Mouse (Mus musculus): ENCODE measurements around the gene Gm11569.
"Not testable (repeated sequence)": the region's sequence is repeated elsewhere in the genome, so short reads cannot be mapped to it uniquely, and the experiment has no call there.

Gene Gm11569

GRCm38 (mm10) chr11:99798832-99799231, at the start of gene Gm11569:
TSS of gene Gm11569 (minus strand) at chr11:99798932.
- DNase-seq (ENCODE audit: low spot score in 2 of 2) = not testable (repeated sequence)

GRCm38 (mm10) chr11:99846746-99847145, 48.0 kb upstream of the Gm11569 start:
- no peak for DNase-seq (ENCODE audit: low spot score in 2 of 2)

- no peak for DNase-seq (ENCODE audit: low spot score in 2 of 2)
Observed at GRCm38 (mm10) chr11:99842185-99842584, 43.5 kb upstream of the Gm11569 start.

- no peak for DNase-seq (ENCODE audit: low spot score in 2 of 2)
Observed at GRCm38 (mm10) chr11:99837966-99838365, 39.2 kb upstream of the Gm11569 start, which contains the start of gene 2300003K06Rik. TSS of gene 2300003K06Rik (minus strand) at chr11:99838066.

GRCm38 (mm10) chr11:99815566-99815965, 16.8 kb upstream of the Gm11569 start, which contains the start of gene Gm11564:
TSS of gene Gm11564 (minus strand) at chr11:99815666.
- not testable (repeated sequence) for DNase-seq (ENCODE audit: low spot score in 2 of 2)

DNA sequence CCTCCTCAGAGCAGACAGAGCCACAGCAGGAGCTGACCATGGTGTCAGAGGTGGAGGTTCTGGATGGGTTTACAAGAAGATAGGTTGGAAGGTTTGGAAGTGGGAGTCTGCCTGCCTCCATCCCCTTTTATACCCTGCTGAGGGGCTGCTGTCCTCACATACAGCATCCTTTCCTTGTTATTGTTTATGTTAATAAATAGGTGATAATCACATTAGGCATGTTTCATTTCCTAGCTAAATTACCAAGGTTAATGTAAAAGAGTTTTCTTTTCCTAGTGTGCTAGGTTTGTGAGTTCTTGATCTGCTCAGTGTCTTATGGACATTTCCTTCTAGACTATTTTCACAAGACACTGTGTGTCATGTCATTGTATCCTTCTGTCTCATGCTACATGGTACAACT, 11.1 kb upstream of the Gm11569 start, which contains the start of gene Krtap4-13:
Gene Krtap4-13 (minus strand): TSS at position 101 of the 400 bp plus-strand sequence.
- DNase-seq (ENCODE audit: low spot score in 2 of 2) = not testable (repeated sequence)

DNA sequence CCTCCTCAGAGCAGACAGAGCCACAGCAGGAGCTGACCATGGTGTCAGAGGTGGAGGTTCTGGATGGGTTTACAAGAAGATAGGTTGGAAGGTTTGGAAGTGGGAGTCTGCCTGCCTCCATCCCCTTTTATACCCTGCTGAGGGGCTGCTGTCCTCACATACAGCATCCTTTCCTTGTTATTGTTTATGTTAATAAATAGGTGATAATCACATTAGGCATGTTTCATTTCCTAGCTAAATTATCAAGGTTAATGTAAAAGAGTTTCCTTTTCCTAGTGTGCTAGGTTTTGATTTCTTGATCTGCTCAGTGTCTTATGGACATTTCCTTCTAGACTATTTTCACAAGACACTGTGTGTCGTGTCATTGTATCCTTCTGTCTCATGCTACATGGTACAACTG, 5.6 kb upstream of the Gm11569 start, which contains the start of gene Gm11554:
Gene Gm11554 (minus strand): TSS at position 101 of the 400 bp plus-strand sequence.
- not testable (repeated sequence) for DNase-seq (ENCODE audit: low spot score in 2 of 2)

DNA sequence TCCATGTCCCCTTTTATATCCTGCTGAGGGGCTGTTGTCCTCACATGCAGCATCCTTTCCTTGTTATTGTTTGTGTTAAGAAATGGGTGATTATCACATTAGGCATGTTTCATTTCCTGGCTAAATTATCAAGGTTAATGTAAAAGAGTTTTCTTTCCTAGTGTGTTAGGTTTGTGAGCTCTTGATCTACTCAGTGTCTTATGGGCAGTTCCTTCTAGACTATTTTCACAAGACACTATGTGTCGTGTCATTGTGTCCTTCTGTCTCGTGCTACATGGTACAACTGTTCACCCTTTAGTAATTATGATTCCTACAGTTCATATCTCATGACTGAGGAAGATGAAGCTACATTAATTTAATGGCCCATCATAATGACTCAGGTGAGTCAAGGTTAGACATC, 5.4 kb downstream of the Gm11569 start, which contains the start of gene Gm11596:
Gene Gm11596 (minus strand): TSS at position 101 of the 400 bp plus-strand sequence.
- no peak for DNase-seq (ENCODE audit: low spot score in 2 of 2)

- not testable (repeated sequence) for DNase-seq (ENCODE audit: low spot score in 2 of 2)
Observed at GRCm38 (mm10) chr11:99784900-99785299, 13.8 kb downstream of the Gm11569 start, which contains the start of gene Krtap4-9. TSS of gene Krtap4-9 (plus strand) at chr11:99785200.

GRCm38 (mm10) chr11:99780604-99781003, 18.1 kb downstream of the Gm11569 start, which contains the start of gene Krtap4-8:
TSS of gene Krtap4-8 (minus strand) at chr11:99780704.
- no peak for DNase-seq (ENCODE audit: low spot score in 2 of 2)

DNA sequence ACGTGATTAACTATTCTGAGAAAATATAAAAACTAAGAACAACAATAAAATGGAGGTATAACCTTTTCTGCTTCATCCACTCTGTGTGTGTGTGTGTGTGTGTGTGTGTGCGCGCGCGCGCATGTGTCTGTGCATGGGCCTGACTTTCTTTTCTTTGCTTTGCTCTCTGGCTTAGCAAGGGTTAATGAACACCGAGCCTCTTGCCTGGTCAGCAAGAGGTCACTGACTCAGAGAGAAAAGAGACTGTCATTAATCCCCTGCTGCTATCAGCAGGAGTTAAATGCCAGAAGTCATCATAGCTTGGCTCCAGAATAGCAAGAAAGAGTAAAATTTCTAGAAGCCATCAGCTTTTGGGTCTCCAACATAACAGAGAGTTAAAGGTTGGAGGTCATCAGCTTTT, 20.3 kb downstream of the Gm11569 start:
- no peak for DNase-seq (ENCODE audit: low spot score in 2 of 2)

DNA sequence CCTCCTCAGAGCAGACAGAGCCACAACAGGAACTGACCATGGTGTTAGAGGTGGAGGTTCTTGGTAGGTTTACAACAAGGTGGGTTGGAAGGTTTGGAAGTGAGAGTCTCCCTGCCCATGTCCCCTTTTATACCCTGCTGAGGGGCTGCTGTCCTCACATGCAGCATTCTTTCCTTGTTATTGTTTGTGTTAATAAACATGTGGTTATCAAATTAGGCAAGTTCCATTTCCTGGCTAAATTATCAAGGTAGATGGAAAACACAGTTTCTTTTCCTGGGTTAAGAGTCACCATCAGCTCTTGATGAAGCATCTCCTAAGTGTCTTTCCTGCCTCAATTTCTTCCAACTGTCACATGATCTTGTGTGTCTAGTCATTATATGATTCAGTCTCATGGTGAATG, 25.9 kb downstream of the Gm11569 start, which contains the start of gene Gm11595:
Gene Gm11595 (minus strand): TSS at position 101 of the 400 bp plus-strand sequence.
- DNase-seq (ENCODE audit: low spot score in 2 of 2) = not testable (repeated sequence)

GRCm38 (mm10) chr11:99768410-99768809, 30.3 kb downstream of the Gm11569 start:
- no peak for DNase-seq (ENCODE audit: low spot score in 2 of 2)

GRCm38 (mm10) chr11:99758877-99759276, 39.9 kb downstream of the Gm11569 start:
- DNase-seq (ENCODE audit: low spot score in 2 of 2) = no peak
